Mouse (Mus musculus) small intestine, adult 2 months (tissue): ENCODE results near the gene Psmd12. TPM values are rescaled to one million over a fixed set of nuclear protein-coding genes. Genes with fewer than 3 reads are reported as not detected.

Experiments
- H3K27ac ChIP-seq: fragments of 200-500 bp; 2 replicates; pipeline ENCODE4 v1.5.1; 2012; ENCODE audit warnings: low read depth, low read length, control low read depth, inconsistent platforms; ENCODE audit not compliant: insufficient read depth
- H3K27me3 ChIP-seq: fragments of 200-500 bp; 2 replicates; pipeline ENCODE4 v1.6.1; 2012; ENCODE audit warnings: mild to moderate bottlenecking, moderate library complexity, low read length, inconsistent platforms; ENCODE audit not compliant: control insufficient read depth, insufficient read depth
- H3K36me3 ChIP-seq: fragments of 200-500 bp; 2 replicates; pipeline ENCODE4 v1.6.1; 2012; ENCODE audit warnings: mild to moderate bottlenecking, low read length, control low read depth, inconsistent platforms; ENCODE audit not compliant: control insufficient read depth, insufficient read depth
- H3K4me1 ChIP-seq: fragments of 200-500 bp; 2 replicates; pipeline ENCODE4 v1.6.1; 2012; ENCODE audit warnings: low read length, inconsistent platforms, mixed read lengths; ENCODE audit not compliant: control insufficient read depth, insufficient read depth, insufficient read length
- H3K4me3 ChIP-seq: fragments of 200-500 bp; 2 replicates; pipeline ENCODE4 v1.5.1; 2012; ENCODE audit warnings: low read depth, mild to moderate bottlenecking, control low read depth, inconsistent platforms, low read length, moderate library complexity
- CTCF ChIP-seq: fragments of 200-500 bp; IDR thresholded peaks from 2 replicates; pipeline ENCODE4 v1.5.1; 2012; ENCODE audit warnings: low read depth, mild to moderate bottlenecking, control low read depth, inconsistent platforms, low read length, moderate library complexity, mixed read lengths; ENCODE audit not compliant: insufficient replicate concordance, insufficient read length; ENCODE audit errors: extremely low read depth
- POLR2A ChIP-seq: fragments of 200-500 bp; IDR thresholded peaks from 2 replicates; pipeline ENCODE4 v1.6.1; 2012; ENCODE audit warnings: low read depth, mild to moderate bottlenecking, control low read depth, inconsistent platforms, low read length, moderate library complexity
- whole genome bisulfite sequencing: fragments of 180-500 bp; shearing (Covaris S2); methylation state at CpG from one replicate; pipeline ENCODE4 v1.1.7; 2018; 5-methylcytosine and 5-hydroxymethylcytosine counted together
- polyA plus RNA-seq: library from polyadenylated mRNA; depleted of rRNA; stranded (reverse); fragments of >200 nt; gene quantifications from 2 replicates; pipeline ENCODE4 v1.2.3, GENCODE M21; 2012

Psmd12 gene
- polyA plus RNA-seq, 1 experiment = 3.6 TPM

DNA sequence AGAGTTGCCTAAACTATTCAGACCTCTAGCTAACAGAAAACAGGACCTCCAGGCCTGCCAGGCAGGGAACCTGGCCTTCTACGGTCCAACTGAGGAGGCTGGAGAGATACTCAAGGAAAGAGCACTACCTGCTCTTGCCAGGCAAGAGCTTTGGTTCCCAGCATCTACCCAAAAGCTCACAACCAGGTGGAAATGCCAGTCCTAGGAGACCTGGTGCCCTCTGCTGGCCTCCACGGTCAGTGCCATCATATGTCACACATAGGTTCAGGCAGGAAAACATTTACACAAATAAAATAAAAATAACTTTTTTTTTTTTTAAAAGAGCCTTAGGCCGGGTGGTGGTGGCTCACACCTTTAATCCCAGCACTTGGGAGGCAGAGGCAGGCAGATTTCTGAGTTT is 16.8 kb upstream of the Psmd12 start:
- 96% methylated on average over 3 of the region's 3 CpGs for WGBS
- H3K4me1 ChIP-seq = no peaks in the 10 kb centered on the region
- no peaks in the 10 kb centered on the region for H3K27me3 ChIP-seq
- H3K36me3 ChIP-seq = no peaks in the 10 kb centered on the region
- H3K27ac ChIP-seq = no peak overlapping the region
- H3K4me3 ChIP-seq = no peak overlapping the region
- TF ChIP-seq CTCF (peak; percentile 32; the same call in 1 of the 2 replicates), POLR2A (no peak)

DNA sequence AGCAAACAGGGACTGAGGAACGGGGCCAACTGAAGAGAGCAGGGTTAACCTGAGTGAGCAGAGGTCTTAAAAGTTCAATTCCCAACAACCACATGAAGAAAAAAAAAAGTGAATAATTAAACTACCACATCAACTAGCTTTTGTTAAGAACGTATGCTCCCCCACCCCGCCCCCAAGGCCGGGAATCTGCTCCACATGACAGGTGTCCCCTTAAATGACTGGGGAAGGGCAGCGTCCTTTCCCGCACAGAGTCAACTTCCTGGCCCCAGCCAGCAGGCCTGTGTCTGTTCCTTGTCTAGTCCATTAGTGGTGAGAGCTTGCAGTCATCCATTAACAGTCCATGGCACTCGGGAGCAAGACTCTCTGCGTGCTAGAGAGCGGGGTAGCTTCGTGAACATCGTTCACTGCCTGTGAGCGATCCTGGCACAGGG is 16.0 kb upstream of the Psmd12 start:
- 76% methylated on average over 12 of the region's 12 CpGs for WGBS
- no peak for TF ChIP-seq POLR2A
- Histone ChIP-seq H3K4me1 (no peaks in the 10 kb centered on the region), H3K36me3 (no peaks in the 10 kb centered on the region), H3K4me3 (no peak overlapping the region), H3K27me3 (no peaks in the 10 kb centered on the region), H3K27ac (no peak overlapping the region)

DNA sequence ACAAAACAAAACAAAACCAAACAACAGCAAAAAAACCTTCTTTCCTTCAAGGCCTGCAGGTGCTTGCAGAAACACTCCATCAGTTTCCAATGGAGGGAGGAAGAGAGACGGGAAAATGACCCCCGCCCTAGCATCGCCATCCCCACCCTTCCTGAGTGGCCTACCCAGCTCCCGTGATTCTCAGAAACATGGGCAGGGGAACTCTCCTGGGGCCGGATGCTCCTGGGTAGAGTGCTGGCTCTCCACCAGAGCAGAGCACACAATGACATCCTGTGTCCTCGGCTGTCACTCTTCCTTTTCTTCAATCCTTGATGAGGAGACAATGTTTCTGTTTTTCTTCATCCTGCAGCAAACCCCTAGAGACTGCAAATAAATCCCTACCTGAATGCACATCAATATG is 15.1 kb upstream of the Psmd12 start:
- H3K4me1 ChIP-seq = no peaks in the 10 kb centered on the region
- no peak overlapping the region for H3K4me3 ChIP-seq
- no peaks in the 10 kb centered on the region for H3K36me3 ChIP-seq
- no peaks in the 10 kb centered on the region for H3K27me3 ChIP-seq
- 74% methylated on average over 6 of the region's 6 CpGs for WGBS
- no peak overlapping the region for H3K27ac ChIP-seq
- no peak for TF ChIP-seq POLR2A
- TF ChIP-seq CTCF = no peak

DNA sequence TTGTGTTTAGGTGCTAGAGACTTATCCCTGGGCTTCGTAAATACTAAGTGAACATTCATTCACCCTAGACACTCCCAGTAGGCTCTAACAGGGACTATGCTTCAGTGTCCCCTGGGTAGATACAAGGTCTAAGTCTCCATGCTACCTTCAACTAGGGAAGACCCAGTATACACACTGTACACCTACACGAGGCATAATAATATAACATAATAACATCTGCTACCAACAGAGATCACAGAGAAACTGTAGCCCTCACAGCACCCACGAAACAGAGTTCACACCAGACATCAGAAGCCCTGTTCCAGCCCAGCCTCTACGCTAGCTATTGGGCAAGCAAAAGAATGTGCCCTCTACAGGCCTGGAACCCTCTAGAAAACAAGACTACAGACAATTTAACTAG is 14.2 kb upstream of the Psmd12 start:
- Histone ChIP-seq H3K27ac (no peak overlapping the region), H3K27me3 (no peaks in the 10 kb centered on the region), H3K4me3 (no peak overlapping the region), H3K4me1 (peaks cover 3% of the 10 kb centered on the region; the same call in 1 of the 2 replicates), H3K36me3 (no peaks in the 10 kb centered on the region)
- 84% methylated on average over 4 of the region's 4 CpGs for whole genome bisulfite sequencing
- TF ChIP-seq CTCF (no peak), POLR2A (no peak)

DNA sequence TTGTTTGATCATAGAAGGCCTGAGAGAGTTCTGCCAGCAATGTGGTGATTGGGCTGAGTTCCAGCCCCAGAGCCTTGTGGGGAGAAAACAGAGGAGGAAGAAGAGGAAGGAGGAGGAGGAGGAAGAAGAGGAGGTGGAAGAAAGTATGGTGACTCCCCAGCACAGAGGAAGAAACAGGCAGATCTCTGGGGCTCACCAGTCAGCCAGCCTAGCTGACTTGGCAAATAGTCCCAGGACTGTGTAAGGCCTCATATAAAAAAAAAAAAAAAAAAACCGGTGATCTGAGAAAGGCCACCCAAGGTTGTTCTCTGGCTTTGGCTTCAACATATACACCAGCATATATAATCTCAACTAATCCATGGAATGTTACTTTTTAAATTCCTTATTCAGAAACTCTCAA is 13.3 kb upstream of the Psmd12 start:
- no peak for TF ChIP-seq POLR2A
- Histone ChIP-seq H3K36me3 (no peaks in the 10 kb centered on the region), H3K27me3 (no peaks in the 10 kb centered on the region), H3K4me3 (no peak overlapping the region), H3K4me1 (peaks cover 3% of the 10 kb centered on the region; the same call in 1 of the 2 replicates), H3K27ac (no peak overlapping the region)
- WGBS = 26% methylated on average over 1 of the region's 1 CpGs

DNA sequence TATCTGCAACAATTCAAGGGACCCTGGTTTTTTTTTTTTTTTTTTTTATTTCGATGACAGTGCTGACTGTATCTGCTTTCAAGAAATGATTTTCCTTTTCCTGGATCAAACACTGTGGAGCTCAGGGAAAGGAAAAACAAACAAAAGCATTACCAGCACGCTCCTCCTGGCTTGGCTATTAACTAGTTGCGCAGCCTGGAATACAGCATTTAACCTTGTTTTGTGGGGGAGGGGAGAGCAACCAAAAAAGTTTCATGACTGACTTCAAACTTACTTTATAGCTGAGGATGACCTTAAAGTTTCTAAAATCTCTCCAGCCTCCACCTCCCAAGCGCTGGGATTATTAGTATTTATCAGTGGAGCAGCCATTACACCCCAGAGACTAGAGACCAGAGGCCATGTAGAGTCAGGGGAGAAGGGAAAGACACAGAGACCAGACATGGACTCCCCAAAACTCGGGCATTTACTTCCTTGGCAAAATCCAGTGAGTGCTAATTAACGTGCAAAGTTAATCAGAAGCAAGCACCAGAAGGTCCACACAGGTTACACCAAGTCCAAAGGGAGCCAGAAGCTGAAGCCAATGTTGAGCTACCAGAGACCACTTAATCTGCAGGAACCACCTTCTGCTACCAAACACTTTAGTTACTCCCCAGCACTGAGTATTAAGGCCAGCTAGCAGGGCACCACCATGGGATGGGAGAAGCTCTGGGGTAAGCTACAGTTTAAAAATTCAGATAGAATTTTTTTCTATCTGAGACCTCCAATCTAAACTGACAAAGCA is 12.5 kb upstream of the Psmd12 start:
- Histone ChIP-seq H3K4me1 (peaks cover 3% of the 10 kb centered on the region; the same call in 1 of the 2 replicates), H3K27me3 (no peaks in the 10 kb centered on the region), H3K36me3 (no peaks in the 10 kb centered on the region), H3K4me3 (no peak overlapping the region), H3K27ac (0 out of 2 replicates have a peak overlapping the region, but pooled peaks have one; percentile 3)
- TF ChIP-seq CTCF (no peak), POLR2A (no peak)
- WGBS = 60% methylated on average over 6 of the region's 6 CpGs

DNA sequence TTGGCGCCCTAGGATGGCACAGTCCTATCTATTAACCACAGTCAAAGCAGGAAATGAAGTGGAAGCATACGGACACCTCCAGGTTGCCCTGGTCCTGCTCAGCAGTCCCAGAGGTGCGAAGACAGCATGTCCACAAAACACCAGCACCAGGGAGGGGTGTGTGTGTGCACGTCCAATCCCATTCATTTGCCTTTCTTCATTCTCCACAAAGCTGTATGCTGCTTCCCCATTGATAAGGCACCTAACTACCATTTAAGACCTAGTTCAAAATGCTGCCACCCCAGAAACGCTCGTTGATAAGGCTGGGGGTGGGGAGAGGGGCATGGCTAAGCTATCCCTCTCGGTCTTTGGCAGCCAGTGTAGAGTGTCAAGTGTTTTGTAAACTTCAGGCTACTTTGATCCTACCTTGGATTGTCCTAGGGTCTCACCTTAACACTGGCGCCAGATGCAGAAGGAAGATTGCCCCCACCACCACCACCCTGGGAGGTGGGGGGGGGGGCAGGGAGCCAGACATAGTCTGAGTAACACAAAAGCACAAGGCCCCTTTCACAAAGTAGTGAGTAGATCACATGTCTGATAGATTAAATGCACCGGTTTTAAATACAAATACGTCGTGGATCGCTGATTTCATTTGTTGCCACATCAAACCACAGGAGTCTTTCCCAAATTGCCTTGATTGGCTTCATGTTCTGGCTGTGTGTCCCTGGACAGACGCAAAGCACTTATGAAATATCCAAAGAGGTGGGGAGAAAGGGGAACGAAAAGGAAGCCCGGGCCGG is 10.8 kb upstream of the Psmd12 start:
- 24% methylated on average over 16 of the region's 16 CpGs for WGBS
- Histone ChIP-seq H3K36me3 (no peaks in the 10 kb centered on the region), H3K4me3 (peak overlapping the region; percentile 81), H3K27me3 (no peaks in the 10 kb centered on the region), H3K4me1 (peaks cover 3% of the 10 kb centered on the region; the same call in 1 of the 2 replicates), H3K27ac (0 out of 2 replicates have a peak overlapping the region, but pooled peaks have one; percentile 28)
- TF ChIP-seq POLR2A (no peak), CTCF (no peak)
